Mouse (Mus musculus): ENCODE results near the gene Mndal. TPM values are rescaled to one million over a fixed set of nuclear protein-coding genes. Genes with fewer than 3 reads are reported as not detected.
"Not testable (repeated sequence)": the region's sequence is repeated elsewhere in the genome, so short reads cannot be mapped to it uniquely, and the experiment has no call there.

Mndal gene
- total and polyA plus RNA-seq, 3 experiments = 56.8 to 175 (median 107) TPM

DNA sequence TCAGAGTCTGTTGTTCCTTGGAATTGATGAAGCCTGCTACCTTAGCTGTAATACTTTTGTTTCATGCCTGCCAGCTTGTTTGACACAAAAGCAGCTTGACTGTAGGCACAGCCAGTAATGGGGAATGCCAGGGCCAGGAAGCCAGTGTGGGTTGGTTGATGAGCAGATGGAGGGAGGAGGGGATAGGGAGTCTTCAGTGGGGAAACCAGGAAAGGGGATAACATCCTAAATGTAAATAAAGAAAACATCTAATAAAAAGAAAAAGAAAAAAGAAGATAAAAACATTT lies 432 bp upstream of the Mndal start:
- H3K4me2 ChIP-seq (ENCODE audit: insufficient read depth, low read depth, poor library complexity, severe bottlenecking) = peak overlapping the region; percentile 12; the same call in 1 of the 2 replicates
- H3K4me3 ChIP-seq (replicated peaks in 1 of 3; ENCODE audit: low read depth in 2 of 3, low read length in 2 of 3, poor library complexity in 1 of 3); H3K36me3 ChIP-seq (replicated peaks in 1 of 2; ENCODE audit: control insufficient read depth in 1 of 2, insufficient read depth in 1 of 2, low read length in 1 of 2); H3K9me3 ChIP-seq (replicated peaks; ENCODE audit: low read length); H3K27ac ChIP-seq (ENCODE audit: insufficient read depth, low read depth); H3K27me3 ChIP-seq (replicated peaks); dilution Hi-C loops (cut with MboI; ENCODE audit: extremely low pct_ligation_motif_present, extremely low pct_unique_long_range_greater_than_20kb, low sequenced_read_pairs); H3K9ac ChIP-seq (ENCODE audit: insufficient read depth, low read depth); in situ Hi-C loops (cut with MboI; ENCODE audit: low pct_ligation_motif_present, low pct_unique_long_range_greater_than_20kb, low sequenced_read_pairs); H3K79me2 ChIP-seq (replicated peaks; ENCODE audit: control insufficient read depth, extremely low read depth, insufficient read depth, poor library complexity, severe bottlenecking); H3K4me1 ChIP-seq (ENCODE audit: control insufficient read depth in 1 of 2, insufficient read depth in 2 of 2): not testable (repeated sequence)
- DNase-seq (ENCODE audit: extremely low read depth) = peak; percentile 20

DNA sequence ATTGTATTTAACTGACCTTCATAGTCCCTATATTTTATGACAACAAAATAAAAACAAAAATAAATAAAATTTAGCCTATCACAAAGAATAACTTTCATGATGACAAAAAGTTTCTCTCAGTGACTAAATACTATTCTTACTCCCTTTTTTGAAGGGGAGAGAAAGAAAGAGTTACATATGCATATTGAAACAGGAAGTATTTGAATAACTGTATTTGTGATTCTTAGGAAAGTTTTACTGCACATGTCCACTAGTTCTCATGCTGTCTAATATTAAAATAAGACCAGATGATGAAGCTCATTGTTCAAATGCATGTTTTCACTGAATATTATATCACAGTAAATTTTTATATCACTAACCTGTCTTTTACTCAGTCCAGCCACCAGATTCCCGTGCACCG lies 769 bp downstream of the Mndal start:
- H3K27me3 ChIP-seq (replicated peaks); H3K9me3 ChIP-seq (replicated peaks; ENCODE audit: low read length); H3K4me1 ChIP-seq (ENCODE audit: control insufficient read depth in 1 of 2, insufficient read depth in 2 of 2); dilution Hi-C loops (cut with MboI; ENCODE audit: extremely low pct_ligation_motif_present, extremely low pct_unique_long_range_greater_than_20kb, low sequenced_read_pairs); H3K79me2 ChIP-seq (replicated peaks; ENCODE audit: control insufficient read depth, extremely low read depth, insufficient read depth, poor library complexity, severe bottlenecking); H3K36me3 ChIP-seq (replicated peaks in 1 of 2; ENCODE audit: control insufficient read depth in 1 of 2, insufficient read depth in 1 of 2, low read length in 1 of 2); in situ Hi-C loops (cut with MboI; ENCODE audit: low pct_ligation_motif_present, low pct_unique_long_range_greater_than_20kb, low sequenced_read_pairs): not testable (repeated sequence)
- Histone ChIP-seq H3K27ac (ENCODE audit: insufficient read depth, low read depth) (0 out of 2 replicates have a peak overlapping the region, but pooled peaks have one; percentile 31), H3K4me3 (replicated peaks in 1 of 3; ENCODE audit: low read depth in 2 of 3, low read length in 2 of 3, poor library complexity in 1 of 3) (peak overlapping the region; percentile 34 to 67 (median 55)), H3K4me2 (ENCODE audit: insufficient read depth, low read depth, poor library complexity, severe bottlenecking) (peak overlapping the region; percentile 92), H3K9ac (ENCODE audit: insufficient read depth, low read depth) (peak overlapping the region; percentile 69)
- peak; percentile 17 for DNase-seq (ENCODE audit: extremely low read depth)

DNA sequence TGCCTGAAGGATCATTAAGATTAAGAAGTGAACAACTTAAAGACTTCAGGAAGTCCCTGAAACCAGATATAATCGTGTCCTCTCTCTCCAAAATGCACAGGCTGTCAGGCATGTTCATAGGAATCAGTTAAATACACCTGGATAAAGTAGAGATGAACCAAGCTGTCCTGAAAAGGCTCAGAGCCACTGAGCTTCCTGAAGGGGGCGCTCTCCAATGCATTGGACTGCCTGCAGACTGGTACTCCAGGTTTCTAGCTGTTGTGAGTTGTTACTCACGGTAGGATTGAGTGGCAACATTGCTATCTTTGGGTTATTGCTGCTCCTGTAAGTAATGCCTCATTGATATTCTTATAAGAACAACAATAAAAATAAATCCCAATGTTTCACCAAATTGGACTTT lies 23.0 kb downstream of the Mndal start:
- in situ Hi-C loops (cut with MboI; ENCODE audit: low pct_ligation_motif_present, low pct_unique_long_range_greater_than_20kb, low sequenced_read_pairs); H3K4me2 ChIP-seq (ENCODE audit: insufficient read depth, low read depth, poor library complexity, severe bottlenecking); H3K9me3 ChIP-seq (replicated peaks; ENCODE audit: low read length); H3K79me2 ChIP-seq (replicated peaks; ENCODE audit: control insufficient read depth, extremely low read depth, insufficient read depth, poor library complexity, severe bottlenecking); dilution Hi-C loops (cut with MboI; ENCODE audit: extremely low pct_ligation_motif_present, extremely low pct_unique_long_range_greater_than_20kb, low sequenced_read_pairs); H3K27me3 ChIP-seq (replicated peaks); H3K27ac ChIP-seq (ENCODE audit: insufficient read depth, low read depth); H3K4me1 ChIP-seq (ENCODE audit: control insufficient read depth in 1 of 2, insufficient read depth in 2 of 2); H3K36me3 ChIP-seq (replicated peaks in 1 of 2; ENCODE audit: control insufficient read depth in 1 of 2, insufficient read depth in 1 of 2, low read length in 1 of 2); DNase-seq (ENCODE audit: extremely low read depth); H3K4me3 ChIP-seq (replicated peaks in 1 of 3; ENCODE audit: low read depth in 2 of 3, low read length in 2 of 3, poor library complexity in 1 of 3); H3K9ac ChIP-seq (ENCODE audit: insufficient read depth, low read depth): not testable (repeated sequence)
- peak in 1 of 2 experiments; percentile 31; a peak in 2 of 4 replicates for TF ChIP-seq CTCF (conservative IDR thresholded peaks at IDR 0.05 in 1 of 2, IDR thresholded peaks at IDR 0.05 in 1 of 2; ENCODE audit: low read depth in 2 of 2, low read length in 2 of 2)

DNA sequence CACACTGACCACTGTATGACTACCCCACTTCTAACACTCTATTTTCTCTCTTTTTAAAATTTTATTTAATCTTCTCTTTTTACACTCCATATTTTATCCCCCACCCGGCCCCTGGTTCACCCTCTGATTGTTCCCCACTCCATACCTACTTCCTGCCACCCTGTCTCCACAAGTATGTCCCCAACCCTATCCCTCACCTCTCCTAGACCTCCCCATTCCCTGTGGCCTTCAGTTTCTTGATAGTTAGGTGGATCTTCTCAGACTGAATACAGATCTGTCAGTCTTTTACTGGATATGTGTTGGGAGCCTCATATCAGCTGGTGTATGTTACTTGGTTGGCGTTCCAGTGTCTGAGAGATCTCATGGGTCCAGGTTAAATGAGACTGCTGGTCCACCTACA lies 27.7 kb downstream of the Mndal start:
- TF ChIP-seq PAX5 (IDR thresholded peaks at IDR 0.05; ENCODE audit: low read length) (no peak), CHD2 (IDR thresholded peaks at IDR 0.05; ENCODE audit: low read length) (no peak), JUN (IDR thresholded peaks at IDR 0.05; ENCODE audit: insufficient read depth, low read depth, low read length) (no peak), CHD1 (IDR thresholded peaks at IDR 0.05; ENCODE audit: low read depth, low read length) (no peak), NELFE (IDR thresholded peaks at IDR 0.05; ENCODE audit: low read depth, low read length) (no peak), EP300 (IDR thresholded peaks at IDR 0.05; ENCODE audit: low read length) (no peak), KAT2A (IDR thresholded peaks at IDR 0.05; ENCODE audit: insufficient replicate concordance, low read length) (no peak), ELF1 (IDR thresholded peaks at IDR 0.05; ENCODE audit: low read depth, low read length) (no peak), MXI1 (IDR thresholded peaks at IDR 0.05; ENCODE audit: low read depth, low read length) (no peak), JUND (conservative IDR thresholded peaks at IDR 0.05; ENCODE audit: low read depth, low read length) (no peak), ZC3H11A (IDR thresholded peaks at IDR 0.05; ENCODE audit: low read depth, low read length) (no peak), RCOR1 (conservative IDR thresholded peaks at IDR 0.05; ENCODE audit: low read depth, low read length) (no peak), IRF4 (IDR thresholded peaks at IDR 0.05; ENCODE audit: low read depth, low read length) (no peak), E2F4 (IDR thresholded peaks at IDR 0.05; ENCODE audit: insufficient replicate concordance, low read depth, low read length) (no peak), ETS1 (conservative IDR thresholded peaks at IDR 0.05; ENCODE audit: low read depth, low read length) (no peak)
- Histone ChIP-seq H3K27ac (ENCODE audit: insufficient read depth, low read depth) (no peak overlapping the region), H3K27me3 (replicated peaks) (no peaks in the 10 kb centered on the region), H3K4me1 (ENCODE audit: control insufficient read depth in 1 of 2, insufficient read depth in 2 of 2) (peaks cover 0 to 3% of the 10 kb centered on the region in 2 experiments; a peak in 2 of 4 replicates), H3K9ac (ENCODE audit: insufficient read depth, low read depth) (no peak overlapping the region), H3K36me3 (replicated peaks in 1 of 2; ENCODE audit: control insufficient read depth in 1 of 2, insufficient read depth in 1 of 2, low read length in 1 of 2) (no peaks in the 10 kb centered on the region), H3K9me3 (replicated peaks; ENCODE audit: low read length) (no peaks in the 10 kb centered on the region), H3K4me3 (replicated peaks in 1 of 3; ENCODE audit: low read depth in 2 of 3, low read length in 2 of 3, poor library complexity in 1 of 3) (no peak overlapping the region), H3K79me2 (replicated peaks; ENCODE audit: control insufficient read depth, extremely low read depth, insufficient read depth, poor library complexity, severe bottlenecking) (no peaks in the 10 kb centered on the region; the same call in 1 of the 2 replicates), H3K4me2 (ENCODE audit: insufficient read depth, low read depth, poor library complexity, severe bottlenecking) (no peak overlapping the region)
- no peak for DNase-seq (ENCODE audit: extremely low read depth)
- dilution Hi-C loops (cut with MboI; ENCODE audit: extremely low pct_ligation_motif_present, extremely low pct_unique_long_range_greater_than_20kb, low sequenced_read_pairs) = no loop called here
- in situ Hi-C loops (cut with MboI; ENCODE audit: low pct_ligation_motif_present, low pct_unique_long_range_greater_than_20kb, low sequenced_read_pairs) = no loop called here
